Mouse (Mus musculus): ENCODE measurements at regions not wholly inside any gene's neighbourhood (a gene's known extent, or its start where the extent isn't known, plus 50 kb on each side); places are given as distances from the start of the nearest gene placed in this dataset.

DNA sequence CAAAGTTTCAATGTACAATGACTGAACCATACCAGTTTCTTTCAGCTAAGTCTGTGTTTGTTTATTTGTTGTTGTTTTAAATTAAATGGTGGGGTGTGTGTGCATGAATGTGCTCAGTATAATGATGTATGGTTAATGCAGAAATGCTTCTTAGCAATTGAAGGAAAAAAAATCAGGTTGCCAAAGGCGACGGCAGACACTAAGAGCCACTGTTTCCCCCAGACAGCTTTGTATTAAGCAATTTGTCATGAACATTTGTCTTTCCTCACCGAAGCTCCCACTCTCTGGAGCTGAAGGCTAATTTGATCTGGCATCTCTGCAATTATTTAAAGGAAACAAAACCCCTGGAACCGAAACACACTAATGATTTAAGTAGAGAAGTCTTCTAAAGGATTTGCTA, 360.7 kb downstream of the Bckdhb start:
- no peak for DNase-seq (ENCODE audit: extremely low spot score in 1 of 2, low spot score in 1 of 2)

DNA sequence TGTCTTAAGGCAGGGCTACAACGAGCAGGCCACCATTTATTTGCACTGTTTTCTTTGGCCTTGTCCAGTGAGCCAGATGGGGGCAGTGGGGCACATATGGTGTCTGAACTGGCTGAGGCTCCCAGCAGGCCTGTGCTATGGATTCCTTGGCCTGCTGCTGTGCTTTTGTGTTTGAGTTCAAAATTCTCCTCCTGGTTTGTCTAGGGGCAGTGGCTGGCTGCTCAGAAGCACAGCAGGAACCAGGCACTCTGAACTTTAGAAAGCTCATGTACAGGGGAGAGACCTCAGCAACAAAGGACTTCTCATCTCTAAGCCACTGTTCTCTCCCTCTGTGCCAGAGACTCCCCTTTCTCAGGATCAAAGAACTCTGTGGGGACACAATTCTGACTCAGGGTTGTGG, 370.9 kb downstream of the Bckdhb start:
- DNase-seq (ENCODE audit: extremely low spot score in 1 of 2, low spot score in 1 of 2) = no peak

DNA sequence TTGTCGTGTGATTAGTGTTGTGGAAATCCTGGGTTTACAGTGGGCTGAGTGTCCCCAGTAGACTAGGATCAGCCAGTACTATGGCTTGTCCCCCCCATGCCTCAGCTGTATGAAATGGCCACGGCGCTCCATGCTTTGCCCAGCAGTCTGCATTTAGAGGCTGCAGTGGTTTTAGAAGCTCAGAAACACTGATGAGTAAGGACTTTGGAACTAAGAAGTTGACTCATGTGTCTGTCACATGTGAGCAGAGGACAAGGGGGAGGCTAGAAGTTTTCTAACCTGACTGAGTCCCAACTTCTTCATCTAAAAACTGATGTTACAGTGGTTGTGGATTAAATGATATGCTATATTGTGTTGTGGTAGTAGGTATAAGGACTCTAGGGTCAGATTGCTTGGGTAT, 371.5 kb downstream of the Bckdhb start:
- DNase-seq (ENCODE audit: extremely low spot score in 1 of 2, low spot score in 1 of 2) = no peak

DNA sequence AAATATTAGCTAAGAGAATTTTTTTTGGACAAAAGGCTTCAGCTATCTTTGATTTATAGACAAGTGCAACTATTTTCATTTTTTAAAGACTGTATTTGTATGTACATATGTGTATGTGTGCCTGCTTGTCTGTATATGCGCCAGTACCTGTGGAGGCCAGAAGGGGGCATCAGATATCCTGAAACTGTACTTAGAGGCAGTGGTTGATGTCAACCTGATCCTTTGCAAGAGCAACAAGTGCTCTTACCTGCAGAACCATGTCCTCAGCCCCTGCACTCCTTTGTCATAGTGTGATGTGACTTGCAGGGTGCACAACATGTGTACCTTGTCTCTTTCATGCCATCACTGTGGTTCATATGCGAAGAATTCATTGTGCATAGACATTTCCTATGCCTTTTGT, 379.5 kb downstream of the Bckdhb start:
- no peak for DNase-seq (ENCODE audit: extremely low spot score in 1 of 2, low spot score in 1 of 2)

DNA sequence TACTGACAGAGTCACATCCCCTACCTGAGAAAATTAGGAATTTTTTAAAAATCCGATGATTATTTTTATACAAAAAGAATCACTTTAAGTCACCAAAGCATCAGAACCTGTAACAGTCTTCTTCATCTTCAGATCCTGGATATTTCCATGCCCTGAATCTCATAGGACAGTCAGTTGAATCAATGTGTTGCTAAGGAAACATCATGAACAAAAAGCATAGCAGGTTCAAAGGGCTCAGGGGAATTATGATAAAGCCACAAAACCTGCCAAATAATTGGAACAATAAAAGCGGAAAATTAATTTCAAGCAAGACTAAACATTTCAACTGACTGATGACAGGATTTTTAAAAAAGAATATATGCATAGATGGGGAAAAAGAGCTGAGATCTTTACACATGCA, 393.9 kb downstream of the Bckdhb start:
- DNase-seq (ENCODE audit: extremely low spot score in 1 of 2, low spot score in 1 of 2) = no peak

- no peak for DNase-seq (ENCODE audit: extremely low spot score in 1 of 2, low spot score in 1 of 2)
Observed at GRCm38 (mm10) chr9:84319338-84319737, 394.4 kb downstream of the Bckdhb start.

DNA sequence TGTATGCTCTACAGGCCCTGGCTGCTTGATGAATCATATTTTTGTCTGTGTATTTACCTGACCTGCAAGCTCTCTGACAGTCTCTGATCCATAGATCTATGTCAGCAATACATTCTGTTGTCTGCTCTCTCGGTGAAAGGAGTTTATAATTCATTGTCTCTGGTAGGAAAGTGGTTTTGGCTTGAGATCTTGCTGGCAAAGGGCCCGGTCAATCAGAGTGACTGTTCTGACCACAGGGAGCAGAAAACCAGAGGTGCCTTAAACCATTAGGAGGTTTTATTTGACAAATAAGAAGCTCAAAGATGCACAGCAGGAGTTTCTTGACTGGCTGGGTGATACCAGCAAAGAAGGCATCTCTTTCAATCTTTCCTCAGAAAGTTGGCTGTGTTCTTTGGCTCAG, 398.2 kb downstream of the Bckdhb start:
- no peak for DNase-seq (ENCODE audit: extremely low spot score in 1 of 2, low spot score in 1 of 2)

- no peak for DNase-seq (ENCODE audit: extremely low spot score in 1 of 2, low spot score in 1 of 2)
Observed at GRCm38 (mm10) chr9:84331083-84331602, 406.2 kb downstream of the Bckdhb start.

DNA sequence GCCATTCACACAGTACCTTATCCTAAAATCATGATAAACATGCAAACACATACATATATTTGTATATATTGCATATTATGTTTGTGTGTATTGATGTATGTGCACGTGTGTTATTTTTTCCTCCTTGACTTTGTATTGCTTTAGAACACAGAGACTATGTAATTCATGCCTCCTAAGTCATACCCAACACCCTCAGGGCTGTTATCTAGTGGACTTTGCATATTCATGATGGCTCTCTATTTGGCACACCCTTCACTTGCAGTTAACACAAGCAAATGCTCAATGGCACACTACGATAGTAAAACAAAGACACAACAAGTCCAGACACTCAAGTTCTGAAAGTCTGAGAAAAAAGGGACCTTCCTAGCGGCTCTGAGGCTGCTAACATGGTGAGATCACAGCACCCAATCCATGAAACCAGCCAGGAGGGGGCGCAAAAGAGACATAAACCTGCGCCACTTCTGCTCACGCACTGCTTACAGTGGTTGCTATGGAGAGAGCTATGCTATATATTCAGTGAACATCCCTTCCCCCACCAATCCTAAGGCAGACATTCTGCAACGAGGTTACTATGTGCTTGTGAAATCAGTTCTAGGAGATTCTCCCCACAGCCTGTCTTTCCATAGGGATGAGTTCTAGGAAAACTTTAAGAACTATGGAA, 418.6 kb downstream of the Bckdhb start:
- DNase-seq (ENCODE audit: extremely low spot score in 1 of 2, low spot score in 1 of 2) = peak; percentile 63 to 80

GRCm38 (mm10) chr9:84350223-84350622, 425.3 kb downstream of the Bckdhb start:
- DNase-seq (ENCODE audit: extremely low spot score in 1 of 2, low spot score in 1 of 2) = no peak

DNA sequence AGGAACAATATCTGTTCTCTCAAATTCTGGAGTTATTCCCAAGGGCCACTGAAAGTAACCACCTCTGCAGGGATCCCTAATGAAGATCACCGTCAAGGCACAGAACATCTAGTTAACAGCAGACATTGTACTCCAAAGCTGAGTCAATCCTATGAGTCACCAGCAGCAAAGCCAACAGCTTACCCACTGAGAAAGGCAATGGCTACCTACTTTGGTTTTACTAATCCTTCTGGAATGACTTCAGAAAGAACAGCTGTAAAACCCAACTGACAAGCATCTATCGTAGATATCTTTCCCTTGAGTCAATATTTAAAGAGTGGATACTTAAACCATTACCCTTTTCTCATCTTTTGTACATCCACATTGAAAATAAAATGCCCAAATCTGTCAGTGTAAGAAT, 429.5 kb downstream of the Bckdhb start:
- no peak for DNase-seq (ENCODE audit: extremely low spot score in 1 of 2, low spot score in 1 of 2)

DNA sequence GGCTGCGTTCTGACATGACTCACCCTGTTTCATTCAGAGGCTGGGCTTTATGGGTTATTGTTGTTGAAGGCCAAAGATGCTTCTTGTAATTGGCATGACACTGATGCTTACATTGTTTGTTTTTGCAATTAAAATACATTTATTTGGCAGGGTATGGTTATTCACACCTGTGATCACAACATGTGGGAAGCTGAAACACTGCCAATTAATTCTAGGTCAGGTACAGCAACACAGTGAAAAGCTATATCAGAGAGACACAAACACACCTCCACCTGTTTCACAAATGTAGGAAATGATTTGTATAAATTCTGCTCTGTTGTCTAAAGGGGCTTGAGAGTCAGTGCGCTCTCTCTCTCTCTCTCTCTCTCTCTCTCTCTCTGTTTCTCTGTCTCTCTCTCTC, 431.2 kb downstream of the Bckdhb start:
- no peak for DNase-seq (ENCODE audit: extremely low spot score in 1 of 2, low spot score in 1 of 2)

DNA sequence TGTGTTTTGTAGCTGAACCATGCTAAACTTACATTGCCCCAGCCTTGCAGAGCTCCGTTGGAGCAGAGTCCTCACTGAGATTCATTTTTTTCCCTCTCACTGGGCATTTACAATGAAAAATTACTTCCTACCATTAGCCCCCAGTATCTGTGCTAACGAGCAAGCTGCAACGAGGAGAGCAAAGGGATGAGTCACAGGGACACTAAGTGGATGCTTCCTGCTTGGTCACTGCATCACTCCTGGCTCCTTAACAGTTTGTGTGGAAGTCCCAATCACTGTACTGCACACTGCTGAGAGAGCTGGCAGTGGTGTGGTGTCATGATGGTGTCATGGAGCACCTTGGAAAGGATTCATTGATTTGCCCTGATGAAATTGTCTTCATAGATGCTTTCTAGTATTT, 434.9 kb downstream of the Bckdhb start:
- DNase-seq (ENCODE audit: extremely low spot score in 1 of 2, low spot score in 1 of 2) = no peak

- no peak for DNase-seq (ENCODE audit: extremely low spot score in 1 of 2, low spot score in 1 of 2)
Observed at GRCm38 (mm10) chr9:84360484-84360883, 435.5 kb downstream of the Bckdhb start.

GRCm38 (mm10) chr9:84363478-84363877, 438.5 kb downstream of the Bckdhb start:
- DNase-seq (ENCODE audit: extremely low spot score in 1 of 2, low spot score in 1 of 2) = no peak

DNA sequence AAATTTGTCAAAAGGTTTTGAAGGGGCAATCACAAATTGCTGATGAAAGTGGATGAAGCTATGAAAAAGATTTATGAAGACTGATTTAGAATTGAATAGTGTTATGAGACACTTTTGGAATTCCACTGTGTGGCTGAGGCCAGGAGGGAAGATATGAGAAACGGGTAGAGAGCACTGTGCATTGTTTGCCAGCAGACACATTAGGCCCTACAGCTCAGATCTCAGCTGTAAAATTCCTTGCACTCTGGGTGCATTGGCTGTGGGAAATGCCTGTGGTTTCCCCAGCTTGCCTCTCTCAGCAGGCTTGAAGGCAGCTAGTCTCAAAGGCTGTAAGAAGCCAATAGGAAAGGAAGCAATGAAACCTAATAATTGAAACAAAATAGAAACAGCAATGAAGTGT, 444.3 kb downstream of the Bckdhb start:
- DNase-seq (ENCODE audit: extremely low spot score in 1 of 2, low spot score in 1 of 2) = no peak

DNA sequence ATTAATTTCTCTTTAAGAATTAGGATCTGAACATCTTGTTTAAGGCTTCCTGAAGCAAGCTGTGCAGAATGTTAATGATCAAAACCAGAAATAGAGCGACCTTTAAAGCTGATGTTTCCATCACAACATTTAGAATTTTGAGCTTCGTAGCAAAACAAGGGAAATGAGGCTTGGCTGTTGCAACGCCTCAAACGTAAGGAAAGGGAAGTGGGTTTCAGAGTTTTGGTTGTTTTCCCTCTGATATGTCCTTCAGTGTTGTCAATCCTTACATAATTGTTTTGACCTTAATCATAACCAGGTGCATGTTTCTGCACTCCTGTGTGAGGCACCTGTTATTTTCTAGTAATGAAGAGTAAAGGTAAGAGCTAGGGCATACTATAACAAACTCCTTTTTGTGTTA, 445.3 kb downstream of the Bckdhb start:
- no peak for DNase-seq (ENCODE audit: extremely low spot score in 1 of 2, low spot score in 1 of 2)

GRCm38 (mm10) chr9:84375746-84376145, 450.8 kb downstream of the Bckdhb start:
- no peak for DNase-seq (ENCODE audit: extremely low spot score in 1 of 2, low spot score in 1 of 2)

DNA sequence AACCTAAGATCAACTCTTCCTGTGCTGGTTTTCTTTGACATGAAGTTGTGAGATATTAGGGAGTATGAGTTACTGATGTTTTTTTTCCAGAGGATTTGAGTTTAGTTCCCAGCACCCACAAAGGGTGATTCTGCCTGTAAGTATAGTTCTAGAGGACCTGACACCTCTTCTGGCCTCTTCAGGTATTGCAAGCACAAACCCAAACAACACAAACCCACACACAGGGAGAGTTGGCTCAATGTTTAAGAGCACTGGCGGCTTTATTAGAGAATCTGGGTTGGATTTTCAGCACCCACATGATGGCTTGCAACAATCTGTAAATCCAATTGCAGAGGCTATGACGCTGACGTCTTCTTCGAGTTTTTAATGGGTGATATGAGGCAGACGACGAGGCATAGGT, 451.7 kb downstream of the Bckdhb start:
- DNase-seq (ENCODE audit: extremely low spot score in 1 of 2, low spot score in 1 of 2) = no peak

DNA sequence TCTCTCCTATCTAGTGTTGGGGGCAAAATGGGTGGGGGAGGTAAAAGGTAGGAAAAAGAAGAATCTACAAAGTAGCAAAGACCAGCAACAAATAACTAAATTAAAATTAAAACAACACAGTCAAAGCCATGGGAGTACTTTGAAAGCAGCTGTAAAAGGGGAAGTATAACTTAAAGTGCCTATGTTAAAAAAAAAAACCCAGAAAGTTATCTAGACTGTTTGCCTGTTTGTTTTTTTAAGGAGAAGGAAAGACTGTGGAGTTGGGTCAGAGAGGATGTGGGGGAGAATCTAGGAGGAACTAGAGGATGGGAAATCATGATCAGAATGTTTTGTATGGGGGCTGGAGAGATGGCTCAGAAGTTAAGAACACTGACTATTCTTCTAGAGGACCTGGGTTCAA, 457.0 kb downstream of the Bckdhb start:
- DNase-seq (ENCODE audit: extremely low spot score in 1 of 2, low spot score in 1 of 2) = no peak

DNA sequence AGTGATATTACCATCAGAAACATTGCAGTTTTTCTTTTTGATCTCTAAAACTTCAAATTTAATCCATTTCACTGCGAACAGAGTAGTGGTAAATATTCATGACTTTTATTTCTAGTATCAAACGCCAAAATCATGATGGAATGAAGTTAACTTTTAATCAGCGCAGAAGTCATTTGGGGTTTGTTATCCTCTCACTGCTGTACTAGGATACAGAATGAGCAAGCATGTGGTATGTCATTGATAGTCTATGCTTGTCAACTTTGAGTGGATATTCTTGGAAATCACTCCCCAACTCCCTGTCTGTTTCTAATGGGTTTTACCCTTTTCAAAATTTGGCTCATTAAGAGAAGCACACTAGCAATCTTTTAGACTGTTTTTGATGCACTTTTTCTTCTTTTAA, 464.9 kb downstream of the Bckdhb start:
- no peak for DNase-seq (ENCODE audit: extremely low spot score in 1 of 2, low spot score in 1 of 2)

DNA sequence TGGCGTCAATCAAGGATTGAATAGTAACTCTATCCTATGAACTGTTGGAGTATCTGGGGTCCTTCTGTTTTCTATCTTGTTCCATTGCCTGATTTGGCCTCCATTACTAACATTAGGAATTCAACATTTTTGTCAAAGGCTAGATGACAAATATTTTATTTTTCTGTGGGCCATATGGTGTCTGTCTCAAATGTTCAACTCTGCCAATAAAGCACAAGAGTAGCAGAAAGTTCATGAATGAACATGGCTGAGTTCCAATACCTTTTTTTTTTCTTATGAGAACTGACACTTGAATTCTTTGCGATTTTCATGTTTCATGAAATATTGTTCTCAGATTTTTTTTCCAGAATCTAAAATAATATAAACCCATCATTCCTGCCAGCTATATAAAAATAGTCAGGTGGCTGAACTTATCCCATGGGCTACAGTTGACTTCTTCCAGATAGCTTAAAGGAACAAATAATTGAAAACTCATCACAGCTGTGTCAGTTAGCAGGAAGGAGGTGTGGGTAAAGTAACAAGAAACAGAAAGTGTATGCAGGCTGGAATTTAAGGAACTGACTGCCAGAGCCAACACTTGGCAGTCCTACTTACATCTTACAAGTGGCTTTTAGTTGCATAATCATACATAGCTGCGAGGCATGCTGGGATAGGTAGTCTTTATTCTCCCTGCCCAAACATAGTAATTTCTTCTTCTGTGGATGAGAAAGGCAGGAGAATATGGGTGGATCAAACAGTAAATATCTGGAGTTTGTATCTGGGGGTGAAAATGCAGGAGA, 469.8 kb downstream of the Bckdhb start:
- DNase-seq (ENCODE audit: extremely low spot score in 1 of 2, low spot score in 1 of 2) = no peak

Data from layer of hippocampus, postnatal 25 days (tissue).